Mouse (Mus musculus) gastrocnemius, postnatal 14 days (tissue): ENCODE measurements at regions not wholly inside any gene's neighbourhood (a gene's known extent, or its start where the extent isn't known, plus 50 kb on each side); places are given as distances from the start of the nearest gene placed in this dataset.

Source experiments
- DNase-seq: peaks from one replicate; pipeline ENCODE4 v3.0.0; 2021; ENCODE audit warnings: mixed read lengths
- intact Hi-C: fragments of 180-260 bp; cut with DNase I; formaldehyde crosslinking; loops from one replicate; pipeline ENCODE4 v1.15.1; 2025; ENCODE audit warnings: low total_unique reads

- intact Hi-C loops: no loop called here
- no peak for DNase-seq
Observed at GRCm38 (mm10) chr5:106392213-106392612, 65.8 kb downstream of the Barhl2 start.

- intact Hi-C loops: no loop called here
Observed at GRCm38 (mm10) chr5:106386621-106387020, 71.3 kb downstream of the Barhl2 start.

GRCm38 (mm10) chr5:106385838-106386237 lies 72.1 kb downstream of the Barhl2 start:
- intact Hi-C loops: no loop called here
- no peak for DNase-seq

More at GRCm38 (mm10) chr5:106386621-106387020, 71.3 kb downstream of the Barhl2 start:
- no peak for DNase-seq

- no peak for DNase-seq
- intact Hi-C loops: no loop called here
Observed at GRCm38 (mm10) chr5:106385219-106385618, 72.7 kb downstream of the Barhl2 start.

- intact Hi-C loops: no loop called here
- no peak for DNase-seq
Observed at GRCm38 (mm10) chr5:106384138-106384770, 73.7 kb downstream of the Barhl2 start.

GRCm38 (mm10) chr5:106381919-106382318 lies 76.0 kb downstream of the Barhl2 start:
- intact Hi-C loops: no loop called here
- DNase-seq: no peak

GRCm38 (mm10) chr5:106380631-106381285 lies 77.2 kb downstream of the Barhl2 start:
- intact Hi-C loops: no loop called here
- no peak for DNase-seq

- intact Hi-C loops: no loop called here
- no peak for DNase-seq
Observed at GRCm38 (mm10) chr5:106376781-106377525, 81.0 kb downstream of the Barhl2 start.

- intact Hi-C loops: loop anchor here (5.0 to 10.0 kb wide), 2 partner anchors 277 to 429 kb away; no protein-coding TSS in a partner anchor
Observed at GRCm38 (mm10) chr5:106367831-106368230, 90.1 kb downstream of the Barhl2 start.

GRCm38 (mm10) chr5:106367312-106367711 lies 90.7 kb downstream of the Barhl2 start:
- DNase-seq: no peak
- intact Hi-C loops: loop anchor here (5.0 to 10.0 kb wide), 2 partner anchors 277 to 430 kb away; no protein-coding TSS in a partner anchor

More at GRCm38 (mm10) chr5:106367831-106368230, 90.1 kb downstream of the Barhl2 start:
- DNase-seq: no peak

- intact Hi-C loops: loop anchor here (5.0 to 10.0 kb wide), 2 partner anchors 279 to 431 kb away; no protein-coding TSS in a partner anchor
Observed at GRCm38 (mm10) chr5:106366006-106366405, 92.0 kb downstream of the Barhl2 start.

GRCm38 (mm10) chr5:106365094-106365493 lies 92.9 kb downstream of the Barhl2 start:
- intact Hi-C loops: loop anchor here (5.0 to 10.0 kb wide), 2 partner anchors 280 to 432 kb away; no protein-coding TSS in a partner anchor
- DNase-seq: no peak

More at GRCm38 (mm10) chr5:106366006-106366405, 92.0 kb downstream of the Barhl2 start:
- no peak for DNase-seq

GRCm38 (mm10) chr5:106351348-106351747 lies 106.6 kb downstream of the Barhl2 start:
- DNase-seq: no peak
- intact Hi-C loops: no loop called here

GRCm38 (mm10) chr5:106349851-106350515 lies 108.0 kb downstream of the Barhl2 start:
- no peak for DNase-seq
- intact Hi-C loops: no loop called here

- no peak for DNase-seq
- intact Hi-C loops: no loop called here
Observed at GRCm38 (mm10) chr5:106344308-106344707, 113.7 kb downstream of the Barhl2 start.

GRCm38 (mm10) chr5:106343601-106344000 lies 114.4 kb downstream of the Barhl2 start:
- no peak for DNase-seq
- intact Hi-C loops: no loop called here

GRCm38 (mm10) chr5:106341361-106341760 lies 116.6 kb downstream of the Barhl2 start:
- DNase-seq: no peak
- intact Hi-C loops: no loop called here

- intact Hi-C loops: no loop called here
- no peak for DNase-seq
Observed at GRCm38 (mm10) chr5:106335639-106336038, 122.3 kb downstream of the Barhl2 start.

GRCm38 (mm10) chr5:106327592-106328150 lies 130.3 kb downstream of the Barhl2 start:
- DNase-seq: no peak
- intact Hi-C loops: no loop called here
